Mouse (Mus musculus) testis, adult 2 months (tissue): ENCODE results near the gene Cdh18.

Experiments used
- CTCF ChIP-seq: fragments of 200-500 bp; IDR thresholded peaks from 2 replicates; pipeline ENCODE4 v1.5.1; 2012; ENCODE audit warnings: low read depth, mild to moderate bottlenecking, inconsistent platforms, low read length, moderate library complexity; ENCODE audit not compliant: control insufficient read depth, insufficient read depth, insufficient replicate concordance
- POLR2A ChIP-seq: fragments of 200-500 bp; IDR thresholded peaks from 2 replicates; pipeline ENCODE4 v1.6.1; 2012; ENCODE audit warnings: low read depth, mild to moderate bottlenecking, inconsistent platforms, low read length, moderate library complexity; ENCODE audit not compliant: control insufficient read depth

DNA sequence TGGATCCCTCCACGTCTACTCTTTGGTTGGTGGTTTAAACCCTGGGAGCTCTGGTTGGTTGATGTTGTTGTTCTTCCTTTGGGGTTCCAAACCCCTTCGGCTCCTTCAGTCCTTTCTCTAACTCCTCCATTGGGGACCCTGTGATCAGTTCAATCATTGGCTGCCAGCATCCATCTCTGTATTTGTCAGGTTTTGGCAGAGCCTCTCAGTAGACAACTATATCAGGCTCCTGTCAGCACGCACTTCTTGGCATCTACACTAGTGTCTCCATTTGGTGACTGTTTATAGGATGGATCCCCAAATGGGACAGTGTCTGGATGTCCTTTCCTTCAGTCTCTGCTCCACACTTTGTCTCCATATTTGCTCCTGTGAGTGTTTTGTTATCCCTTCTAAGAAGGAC is 967.0 kb downstream of the Cdh18 start:
- TF ChIP-seq CTCF (no peak), POLR2A (no peak)
